Mouse (Mus musculus) bone marrow macrophage, adult 2 months (primary cell): Measurements from ENCODE around the gene Gpx4. TPM values are rescaled to one million over a fixed set of nuclear protein-coding genes. Genes with fewer than 3 reads are reported as not detected.
"Not testable (repeated sequence)": the region's sequence is repeated elsewhere in the genome, so short reads cannot be mapped to it uniquely, and the experiment has no call there.

ENCODE experiments used
- H3K27ac ChIP-seq: 2 replicates; pipeline ENCODE4 v1.5.1; 2012; ENCODE audit warnings: low read depth, low read length; ENCODE audit not compliant: insufficient read depth
- H3K4me1 ChIP-seq: 2 replicates; pipeline ENCODE4 v1.6.1; 2012; ENCODE audit warnings: low read length; ENCODE audit not compliant: control insufficient read depth, insufficient read depth
- H3K4me3 ChIP-seq: 2 replicates; pipeline ENCODE4 v1.5.1; 2012; ENCODE audit warnings: mild to moderate bottlenecking, low read length, moderate library complexity; ENCODE audit not compliant: insufficient read depth
- CTCF ChIP-seq: IDR thresholded peaks from 2 replicates; pipeline ENCODE4 v1.5.1; 2012; ENCODE audit warnings: low read depth, mild to moderate bottlenecking, low read length, moderate library complexity
- POLR2A ChIP-seq: IDR thresholded peaks from 2 replicates; pipeline ENCODE4 v1.6.1; 2012; ENCODE audit warnings: mild to moderate bottlenecking, low read depth, low read length, borderline replicate concordance
- polyA plus RNA-seq: library from polyadenylated mRNA; stranded (reverse); fragments of >200 nt; gene quantifications from 2 replicates; pipeline ENCODE4 v1.2.4, GENCODE M21; 2012; ENCODE audit not compliant: missing spikeins, insufficient read depth, insufficient read length

Gpx4 gene
- polyA plus RNA-seq, 1 experiment = 322 TPM

DNA sequence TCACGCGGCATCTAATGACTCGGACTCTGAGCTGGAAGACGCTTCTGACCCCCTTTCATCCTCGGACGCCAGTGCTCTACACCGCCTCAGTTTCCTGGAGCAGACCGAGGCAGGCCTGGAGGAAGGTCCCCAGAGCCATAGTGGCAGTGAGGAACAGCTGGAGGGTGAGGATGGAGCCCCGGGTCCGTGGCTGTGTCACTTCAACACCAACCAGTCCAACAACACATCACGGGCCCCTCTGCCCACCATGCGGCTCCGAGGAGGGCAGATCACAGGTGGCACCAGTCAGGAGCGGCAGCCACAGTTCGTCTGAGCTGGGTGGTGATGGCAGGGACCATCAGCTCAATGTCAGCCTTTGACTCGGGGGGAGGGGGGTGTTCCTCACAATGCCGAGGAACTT lies 16.2 kb upstream of the Gpx4 start:
- no peak overlapping the region for H3K27ac ChIP-seq
- no peak for TF ChIP-seq CTCF
- no peak for TF ChIP-seq POLR2A
- peaks cover 33% of the 10 kb centered on the region for H3K4me1 ChIP-seq
- no peak overlapping the region for H3K4me3 ChIP-seq

DNA sequence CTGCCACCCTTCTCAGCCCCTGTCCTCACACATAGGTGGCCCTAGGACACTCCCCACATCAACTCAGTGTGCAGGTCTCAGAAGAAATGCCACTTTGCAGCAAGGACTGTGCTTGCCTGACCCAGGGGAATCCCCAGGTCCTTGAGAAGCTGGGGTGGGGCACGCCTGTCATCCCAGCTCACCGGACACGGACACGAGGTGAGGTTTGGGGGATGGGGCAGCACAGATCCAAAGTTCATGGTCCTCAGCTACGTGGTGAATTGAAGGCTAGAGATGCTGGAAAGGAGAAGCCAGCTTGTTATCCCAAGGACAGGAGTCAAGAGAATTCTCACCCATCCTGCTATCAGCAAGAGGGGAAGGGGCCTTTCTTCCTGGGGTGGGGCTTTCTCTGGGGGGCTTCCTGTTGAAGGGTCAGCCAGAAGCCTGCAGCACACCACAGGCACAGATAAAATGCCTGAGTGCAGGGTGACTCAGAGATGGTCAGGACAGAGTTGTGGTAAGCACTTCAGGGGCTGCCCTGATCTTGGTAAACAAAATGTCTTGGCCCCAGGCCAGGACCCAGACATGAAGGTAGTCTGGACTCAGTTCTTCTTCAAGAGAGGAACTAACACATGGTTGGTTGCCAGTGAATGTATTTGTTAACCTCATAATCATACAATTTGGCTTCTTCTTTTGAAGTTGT lies 14.0 kb upstream of the Gpx4 start:
- H3K27ac ChIP-seq = peak overlapping the region; percentile 91
- H3K4me3 ChIP-seq = no peak overlapping the region
- H3K4me1 ChIP-seq = peaks cover 32% of the 10 kb centered on the region
- TF ChIP-seq POLR2A (no peak), CTCF (no peak)

DNA sequence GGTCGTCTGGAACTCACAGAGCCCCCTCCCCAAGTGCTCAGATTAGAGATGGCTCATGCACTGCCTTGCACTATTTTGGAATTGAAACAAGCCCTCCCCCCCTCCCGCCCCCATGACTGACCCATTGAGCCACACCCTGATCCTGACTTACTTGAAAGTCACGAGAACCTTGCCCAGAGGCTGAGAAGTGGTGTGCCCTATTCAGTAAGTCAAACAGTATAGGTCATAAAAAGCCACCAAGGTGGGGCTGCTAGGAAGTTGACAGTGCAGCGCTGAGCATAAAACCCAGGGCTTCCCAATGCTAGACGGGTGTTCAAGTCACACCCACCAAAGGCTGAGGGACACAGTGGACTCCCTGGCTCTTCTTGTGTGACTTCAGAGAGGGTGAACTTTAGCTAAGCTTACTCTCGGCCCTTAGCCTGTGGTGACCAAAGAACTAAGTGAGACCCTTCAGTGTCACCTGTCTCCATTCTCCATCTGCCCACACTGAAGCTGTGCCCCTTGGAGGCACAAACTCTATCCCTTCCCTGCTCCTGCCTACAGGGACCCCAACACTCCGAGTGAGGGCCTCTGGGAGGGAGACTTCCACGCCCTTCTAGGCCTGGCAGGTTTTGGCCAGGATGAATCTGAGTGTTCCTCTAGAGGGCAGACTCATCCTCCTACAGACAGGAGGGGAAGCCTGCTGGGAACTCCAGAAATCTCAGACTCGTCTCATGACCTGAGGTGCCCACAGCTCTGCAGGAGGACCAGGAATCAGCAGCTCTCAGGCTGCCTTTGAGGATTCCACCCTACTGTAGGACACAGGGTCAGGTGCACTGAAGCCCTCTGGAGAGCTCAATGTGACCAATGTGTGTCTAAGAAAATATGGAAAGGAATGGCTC lies 13.2 kb upstream of the Gpx4 start:
- peak overlapping the region; percentile 91 for H3K27ac ChIP-seq
- H3K4me1 ChIP-seq = peaks cover 37% of the 10 kb centered on the region
- TF ChIP-seq CTCF (0 out of 2 replicates have a peak, but pooled peaks have one; percentile 15), POLR2A (no peak)
- H3K4me3 ChIP-seq = peak overlapping the region; percentile 7; the same call in 1 of the 2 replicates

DNA sequence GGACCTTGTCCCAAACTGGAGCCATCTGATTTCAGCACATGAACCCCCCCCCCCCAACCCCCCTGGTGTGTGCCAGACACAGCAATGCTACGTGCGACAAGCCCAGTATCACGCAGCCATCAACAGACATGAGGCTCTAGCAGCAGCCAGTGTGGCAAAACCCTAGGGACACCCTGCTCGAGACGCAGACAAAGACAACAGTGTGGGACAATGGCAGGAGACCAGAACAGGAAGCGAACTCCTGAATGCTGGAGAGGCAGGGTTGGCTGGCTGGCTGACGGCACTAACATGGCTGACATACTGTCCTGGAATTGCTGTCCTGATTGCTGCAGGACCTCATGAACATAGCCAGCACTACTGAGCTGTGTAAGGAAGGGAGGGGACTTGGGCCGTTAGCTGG lies 11.8 kb upstream of the Gpx4 start:
- peaks cover 40% of the 10 kb centered on the region for H3K4me1 ChIP-seq
- TF ChIP-seq POLR2A (no peak), CTCF (no peak)
- H3K27ac ChIP-seq = no peak overlapping the region
- no peak overlapping the region for H3K4me3 ChIP-seq

DNA sequence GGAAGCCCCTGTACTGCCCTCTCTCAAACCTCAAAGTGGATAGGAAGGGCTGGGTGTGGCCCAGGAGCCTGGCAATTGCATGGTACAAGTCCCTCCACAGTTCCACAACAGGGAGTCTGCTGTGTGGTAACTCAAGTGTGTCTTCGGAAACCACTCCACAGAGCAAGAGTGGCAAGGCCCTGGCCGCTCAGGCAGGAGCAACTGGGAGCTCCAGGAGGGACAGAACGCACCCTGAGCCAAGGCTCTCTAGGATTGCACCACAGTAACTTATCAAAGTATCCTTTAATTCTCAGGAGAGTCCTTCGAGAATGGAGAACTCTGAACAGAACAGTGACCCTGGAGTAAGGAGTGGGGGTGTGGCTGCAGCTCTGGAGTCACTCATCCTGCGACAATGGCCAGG lies 11.3 kb upstream of the Gpx4 start:
- Histone ChIP-seq H3K4me3 (no peak overlapping the region), H3K27ac (no peak overlapping the region), H3K4me1 (peaks cover 40% of the 10 kb centered on the region)
- TF ChIP-seq POLR2A (no peak), CTCF (no peak)

DNA sequence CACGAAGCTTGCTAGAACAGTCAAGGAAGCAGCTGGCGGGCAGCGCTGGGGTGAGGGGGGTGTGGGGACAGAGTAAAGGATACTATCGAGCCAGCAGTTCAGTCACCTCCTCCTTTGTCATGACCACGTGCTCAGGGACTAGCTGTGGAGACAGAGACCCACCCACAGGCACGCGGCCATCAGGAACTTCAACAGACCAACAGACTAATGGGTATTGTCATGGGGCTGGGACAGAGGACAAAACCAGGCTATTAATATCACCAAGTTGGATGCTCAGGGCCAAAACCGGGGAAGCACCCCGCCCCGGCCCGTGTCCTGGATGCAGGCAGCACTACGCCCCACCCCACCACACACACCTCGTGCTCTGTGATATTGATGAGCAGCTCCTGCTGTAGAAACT lies 10.1 kb upstream of the Gpx4 start:
- no peak overlapping the region for H3K27ac ChIP-seq
- no peak for TF ChIP-seq POLR2A
- TF ChIP-seq CTCF = no peak
- peaks cover 35% of the 10 kb centered on the region for H3K4me1 ChIP-seq
- H3K4me3 ChIP-seq = no peak overlapping the region

DNA sequence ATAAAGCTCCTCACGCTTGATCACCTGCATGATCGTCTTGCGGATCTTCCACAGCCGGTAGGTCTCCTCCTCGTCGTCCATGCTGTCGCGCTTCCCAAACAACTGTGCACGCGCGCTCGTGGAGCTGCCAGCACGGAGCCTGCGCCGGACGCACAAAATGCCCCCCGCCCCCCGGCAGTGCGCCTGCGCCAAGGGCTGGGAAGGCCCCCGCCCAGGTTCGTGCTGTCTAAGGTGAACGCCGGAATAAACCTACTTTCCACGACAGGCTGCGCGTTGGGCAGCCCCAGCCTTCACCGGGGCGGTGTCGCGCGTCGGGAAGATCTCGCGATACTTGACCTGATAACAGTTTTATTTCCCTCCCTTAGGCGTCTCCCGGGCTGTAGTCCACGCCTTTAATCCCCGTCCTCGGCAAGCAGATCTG lies 7.4 kb upstream of the Gpx4 start, which contains the start of gene Polr2e:
Gene Polr2e (minus strand): TSS at position 237 of the 421 bp plus-strand sequence.
- Histone ChIP-seq H3K4me1 (peaks cover 13% of the 10 kb centered on the region), H3K4me3 (peak within 1 kb of the TSS; percentile 95)

DNA sequence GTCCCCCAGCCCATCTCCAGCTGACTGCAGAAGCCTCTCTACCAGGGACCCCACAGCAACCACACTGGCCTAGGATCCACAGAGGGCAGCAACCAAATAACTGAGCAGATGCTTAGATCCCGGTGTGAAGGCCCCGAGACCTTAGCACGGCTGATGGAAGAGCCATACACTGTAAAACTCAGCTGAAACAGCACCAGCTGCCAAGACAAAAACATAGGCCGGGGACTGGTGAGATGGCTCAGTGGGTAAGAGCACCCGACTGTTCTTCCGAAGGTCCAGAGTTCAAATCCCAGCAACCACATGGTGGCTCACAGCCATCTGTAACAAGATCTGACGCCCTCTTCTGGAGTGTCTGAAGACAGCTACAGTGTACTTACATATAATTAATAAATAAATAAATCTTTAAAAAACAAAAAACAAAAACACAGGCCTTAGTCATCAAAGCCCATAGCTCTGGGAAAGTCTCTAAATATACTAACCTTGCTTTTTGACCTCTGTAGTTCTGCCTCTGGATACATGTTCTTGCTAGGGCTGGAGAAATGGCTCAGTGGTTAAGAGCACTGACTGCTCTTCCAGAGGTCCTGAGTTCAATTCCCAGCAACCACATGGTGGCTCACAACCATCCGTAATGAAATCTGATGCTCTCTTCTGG lies 5.4 kb upstream of the Gpx4 start:
- H3K4me1 ChIP-seq, H3K27ac ChIP-seq, H3K4me3 ChIP-seq: not testable (repeated sequence)

More for the DNA sequence above, 7.4 kb upstream of the Gpx4 start, which contains the start of gene Polr2e:
- H3K27ac ChIP-seq = peak within 1 kb of the TSS; percentile 24
- TF ChIP-seq CTCF (no peak), POLR2A (no peak)

DNA sequence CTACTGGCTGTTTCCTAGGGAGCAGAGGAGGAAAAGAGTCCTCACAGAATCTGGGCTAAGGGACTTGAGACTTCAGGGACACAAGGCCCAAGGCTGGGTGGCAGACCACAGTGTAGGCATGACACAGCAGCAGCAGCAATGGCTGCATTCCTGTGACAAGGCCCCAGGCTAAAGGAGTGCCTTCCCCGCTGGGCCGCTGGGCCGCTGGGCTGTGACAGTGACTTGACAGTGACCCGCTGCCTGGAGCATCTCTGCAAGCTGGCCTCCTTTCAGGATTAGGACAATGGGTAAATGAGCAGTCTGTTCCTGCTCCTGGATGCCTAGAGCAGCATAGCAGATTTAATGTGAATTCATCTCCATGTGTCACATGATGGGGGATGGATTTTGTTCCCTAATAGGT lies 2.9 kb upstream of the Gpx4 start:
- TF ChIP-seq POLR2A (no peak), CTCF (no peak)
- H3K27ac ChIP-seq = no peak overlapping the region
- H3K4me1 ChIP-seq = 0 out of 2 replicates have a peak, but pooled peaks cover 6% of the 10 kb centered on the region
- no peak overlapping the region for H3K4me3 ChIP-seq

DNA sequence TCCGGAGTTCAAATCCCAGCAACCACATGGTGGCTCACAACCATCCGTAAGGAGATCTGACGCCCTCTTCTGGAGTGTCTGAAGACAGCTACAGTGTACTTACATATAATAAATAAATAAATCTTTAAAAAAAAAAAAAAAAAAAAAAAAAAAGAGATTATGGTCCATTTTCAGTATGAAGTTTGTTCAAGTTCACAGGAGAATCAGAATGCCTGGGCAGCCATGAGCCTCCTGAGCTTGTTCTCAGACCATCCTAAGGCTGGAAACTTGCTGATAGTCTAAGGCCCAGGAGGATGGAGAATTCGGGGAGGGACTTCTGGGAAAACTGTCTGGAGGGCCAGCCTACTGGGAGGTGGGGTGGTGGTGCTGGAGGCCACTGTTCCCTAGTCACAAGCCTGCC lies 1.6 kb upstream of the Gpx4 start:
- H3K27ac ChIP-seq, H3K4me1 ChIP-seq, H3K4me3 ChIP-seq: not testable (repeated sequence)
